Mouse (Mus musculus): ENCODE measurements around the gene Shroom1. TPM values are rescaled to one million over a fixed set of nuclear protein-coding genes. Genes with fewer than 3 reads are reported as not detected.

Shroom1 gene
- polyA plus RNA-seq, 1 experiment from 2014 or later = 1.5 TPM

- peak overlapping the region; percentile 31 for H3K4me3 ChIP-seq (replicated peaks)
- H3K4me1 ChIP-seq (replicated peaks) = peaks cover 47% of the 10 kb centered on the region
- H3K36me3 ChIP-seq = no peaks in the 10 kb centered on the region
- 13% methylated on average over 40 of the region's 40 CpGs for WGBS (ENCODE audit: insufficient replicate concordance)
- DNase-seq (peak; percentile 55), ATAC-seq (ENCODE audit: low read depth) (no peak; the same call in 1 of the 2 replicates)
- no peak overlapping the region for H3K27ac ChIP-seq
- H3K9me3 ChIP-seq (replicated peaks) = no peaks in the 10 kb centered on the region
- H3K9ac ChIP-seq = peak overlapping the region; percentile 33; the same call in 1 of the 2 replicates
- peak overlapping the region; percentile 51 for H3K4me2 ChIP-seq
- peaks cover 95% of the 10 kb centered on the region for H3K27me3 ChIP-seq
Observed at GRCm38 (mm10) chr11:53466231-53466971, 9.4 kb downstream of the Shroom1 start.

GRCm38 (mm10) chr11:53469294-53469967, 12.4 kb downstream of the Shroom1 start:
- H3K27ac ChIP-seq = no peak overlapping the region
- H3K4me2 ChIP-seq = no peak overlapping the region
- H3K36me3 ChIP-seq = no peaks in the 10 kb centered on the region
- H3K4me3 ChIP-seq (replicated peaks) = no peak overlapping the region
- DNase-seq = no peak
- no peak overlapping the region for H3K9ac ChIP-seq
- H3K4me1 ChIP-seq (replicated peaks) = peaks cover 21% of the 10 kb centered on the region
- ATAC-seq (ENCODE audit: low read depth) = no peak
- H3K27me3 ChIP-seq = peaks cover 93% of the 10 kb centered on the region
- no peaks in the 10 kb centered on the region for H3K9me3 ChIP-seq (replicated peaks)
- WGBS (ENCODE audit: insufficient replicate concordance) = 42% methylated on average over 16 of the region's 16 CpGs

GRCm38 (mm10) chr11:53469968-53470695, 13.1 kb downstream of the Shroom1 start, which contains the start of gene Gm9837:
Gene Gm9837 (minus strand): TSS chr11:53470479.
- peaks cover 93% of the 10 kb centered on the region for H3K27me3 ChIP-seq
- DNase-seq (peak; percentile 71), ATAC-seq (ENCODE audit: low read depth) (peak; percentile 75)
- H3K4me1 ChIP-seq (replicated peaks) = peaks cover 21% of the 10 kb centered on the region
- H3K36me3 ChIP-seq = no peaks in the 10 kb centered on the region
- H3K4me3 ChIP-seq (replicated peaks) = no peak within 1 kb of the TSS
- 6% methylated on average over 29 of the region's 29 CpGs for WGBS (ENCODE audit: insufficient replicate concordance)
- no peak within 1 kb of the TSS for H3K27ac ChIP-seq
- peak within 1 kb of the TSS; percentile 4; the same call in 1 of the 2 replicates for H3K9ac ChIP-seq
- no peaks in the 10 kb centered on the region for H3K9me3 ChIP-seq (replicated peaks)
- H3K4me2 ChIP-seq = peak within 1 kb of the TSS; percentile 28; the same call in 1 of the 2 replicates

- DNase-seq = no peak
- Histone ChIP-seq H3K9me3 (replicated peaks) (no peaks in the 10 kb centered on the region), H3K27ac (no peak overlapping the region), H3K4me3 (replicated peaks) (no peak overlapping the region), H3K4me1 (replicated peaks) (peaks cover 12% of the 10 kb centered on the region), H3K36me3 (peaks cover under 1% of the 10 kb centered on the region; the same call in 1 of the 2 replicates), H3K4me2 (no peak overlapping the region), H3K9ac (no peak overlapping the region), H3K27me3 (peaks cover 92% of the 10 kb centered on the region)
- 68% methylated on average over 3 of the region's 3 CpGs for WGBS (ENCODE audit: insufficient replicate concordance)
- no peak for ATAC-seq (ENCODE audit: low read depth)
Observed at GRCm38 (mm10) chr11:53472709-53473108, 15.7 kb downstream of the Shroom1 start.

GRCm38 (mm10) chr11:53475620-53476019, 18.6 kb downstream of the Shroom1 start:
- no peak for DNase-seq
- Histone ChIP-seq H3K4me1 (replicated peaks) (peaks cover 30% of the 10 kb centered on the region), H3K36me3 (peaks cover 9% of the 10 kb centered on the region; the same call in 1 of the 2 replicates), H3K4me3 (replicated peaks) (no peak overlapping the region), H3K9ac (no peak overlapping the region), H3K27ac (no peak overlapping the region), H3K9me3 (replicated peaks) (no peaks in the 10 kb centered on the region), H3K27me3 (peaks cover 94% of the 10 kb centered on the region), H3K4me2 (no peak overlapping the region)
- no peak for ATAC-seq (ENCODE audit: low read depth)
- 36% methylated on average over 8 of the region's 8 CpGs for WGBS (ENCODE audit: insufficient replicate concordance)

GRCm38 (mm10) chr11:53477833-53478232, 20.8 kb downstream of the Shroom1 start:
- no peak for ATAC-seq (ENCODE audit: low read depth)
- Histone ChIP-seq H3K36me3 (peaks cover 9% of the 10 kb centered on the region; the same call in 1 of the 2 replicates), H3K27me3 (peaks cover 74% of the 10 kb centered on the region), H3K4me3 (replicated peaks) (peak overlapping the region; percentile 78), H3K4me1 (replicated peaks) (peaks cover 50% of the 10 kb centered on the region), H3K9me3 (replicated peaks) (no peaks in the 10 kb centered on the region), H3K4me2 (peak overlapping the region; percentile 95), H3K9ac (peak overlapping the region; percentile 85), H3K27ac (0 out of 2 replicates have a peak overlapping the region, but pooled peaks have one; percentile 98)
- WGBS (ENCODE audit: insufficient replicate concordance) = 23% methylated on average over 7 of the region's 7 CpGs
- no peak for DNase-seq

- WGBS (ENCODE audit: insufficient replicate concordance) = 8% methylated on average over 79 of the region's 79 CpGs
- Histone ChIP-seq H3K4me2 (peak overlapping the region; percentile 95), H3K27me3 (peaks cover 66% of the 10 kb centered on the region), H3K27ac (peak overlapping the region; percentile 98), H3K9me3 (replicated peaks) (no peaks in the 10 kb centered on the region), H3K36me3 (peaks cover 9% of the 10 kb centered on the region; the same call in 1 of the 2 replicates), H3K4me1 (replicated peaks) (peaks cover 57% of the 10 kb centered on the region), H3K4me3 (replicated peaks) (peak overlapping the region; percentile 78), H3K9ac (peak overlapping the region; percentile 85)
- no peak for DNase-seq
- no peak for ATAC-seq (ENCODE audit: low read depth)
Observed at GRCm38 (mm10) chr11:53478383-53479170, 21.6 kb downstream of the Shroom1 start.

GRCm38 (mm10) chr11:53479171-53479782, 22.3 kb downstream of the Shroom1 start:
- Histone ChIP-seq H3K27ac (peak overlapping the region; percentile 98), H3K4me3 (replicated peaks) (peak overlapping the region; percentile 78), H3K36me3 (peaks cover 9% of the 10 kb centered on the region; the same call in 1 of the 2 replicates), H3K9me3 (replicated peaks) (no peaks in the 10 kb centered on the region), H3K4me2 (peak overlapping the region; percentile 95), H3K27me3 (peaks cover 59% of the 10 kb centered on the region), H3K4me1 (replicated peaks) (peaks cover 64% of the 10 kb centered on the region), H3K9ac (peak overlapping the region; percentile 85)
- no peak for DNase-seq
- WGBS (ENCODE audit: insufficient replicate concordance) = 2% methylated on average over 62 of the region's 62 CpGs
- ATAC-seq (ENCODE audit: low read depth) = no peak

- peaks cover 9% of the 10 kb centered on the region; the same call in 1 of the 2 replicates for H3K36me3 ChIP-seq
- peak within 1 kb of the TSS; percentile 78 for H3K4me3 ChIP-seq (replicated peaks)
- peak; percentile 63 for ATAC-seq (ENCODE audit: low read depth)
- H3K27me3 ChIP-seq = peaks cover 54% of the 10 kb centered on the region
- H3K4me2 ChIP-seq = peak within 1 kb of the TSS; percentile 95
- DNase-seq = peak; percentile 61
- peaks cover 70% of the 10 kb centered on the region for H3K4me1 ChIP-seq (replicated peaks)
- H3K27ac ChIP-seq = peak within 1 kb of the TSS; percentile 98
- peak within 1 kb of the TSS; percentile 85 for H3K9ac ChIP-seq
- H3K9me3 ChIP-seq (replicated peaks) = no peaks in the 10 kb centered on the region
- 3% methylated on average over 40 of the region's 40 CpGs for WGBS (ENCODE audit: insufficient replicate concordance)
Observed at GRCm38 (mm10) chr11:53479783-53480301, 22.8 kb downstream of the Shroom1 start, which contains the start of the genes Gm9945 and Sowaha. Gene Gm9945 (plus strand): TSS chr11:53480166. Gene Sowaha (minus strand): TSS chr11:53480274.

All from liver, embryonic 13.5 days (tissue).